Mouse (Mus musculus) spleen, postnatal 10 days (tissue): ENCODE data around the gene Lta.

Source experiments
- DNase-seq, 2 experiments: peaks; one replicate each; pipeline ENCODE4 v3.0.0; 2021 to 2022; ENCODE audit warnings: low spot score in 2 of 2

Gene Lta

GRCm38 (mm10) chr17:35204494-35205379, at the start of gene Lta:
Lta (minus strand) TSS chr17:35205351.
- peak; percentile 34 to 67 for DNase-seq

DNA sequence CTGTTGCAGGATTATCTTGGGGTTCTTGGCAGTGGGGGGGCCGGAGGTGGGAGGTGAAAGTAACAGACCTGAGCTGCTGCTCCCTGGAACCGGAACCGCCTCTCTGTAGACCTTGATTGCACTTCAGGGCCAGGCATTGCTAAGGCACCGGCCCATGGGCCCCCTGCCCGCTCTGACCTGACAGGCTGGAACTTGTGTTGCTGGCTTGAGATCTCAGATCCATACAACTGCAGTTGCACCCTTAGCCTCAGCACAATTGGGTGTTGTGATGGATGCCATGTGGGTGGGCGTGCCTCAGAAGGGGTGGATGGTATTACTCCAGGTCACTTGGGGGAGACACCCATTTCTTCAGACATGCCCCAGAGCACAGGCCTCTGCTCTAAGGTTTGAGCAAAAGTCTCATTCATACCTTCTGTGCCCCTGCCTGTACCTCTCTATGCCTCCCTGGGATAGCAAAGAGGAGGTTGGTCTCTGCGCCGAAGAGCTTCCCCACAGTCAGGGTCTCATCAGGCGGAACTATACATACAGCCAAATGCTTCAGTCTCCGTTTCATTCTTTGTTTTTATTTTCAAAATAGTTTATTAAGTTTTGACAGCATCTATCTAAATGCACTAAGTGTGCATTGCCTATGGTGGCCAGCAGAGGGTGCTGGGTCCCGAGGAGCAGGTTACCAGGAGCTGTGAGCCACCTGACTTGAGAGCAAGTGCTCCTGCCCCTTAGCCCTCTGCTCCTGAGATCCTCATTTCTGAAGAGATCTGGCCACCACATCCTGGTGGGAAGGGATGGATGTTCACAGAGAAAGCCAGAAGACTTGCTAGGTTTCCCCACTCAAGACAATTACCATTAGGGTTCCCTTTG, 49.3 kb upstream of the Lta start:
- DNase-seq: peak; percentile 71 to 87

- no peak for DNase-seq
Observed at GRCm38 (mm10) chr17:35253293-35254093, 48.3 kb upstream of the Lta start.

DNA sequence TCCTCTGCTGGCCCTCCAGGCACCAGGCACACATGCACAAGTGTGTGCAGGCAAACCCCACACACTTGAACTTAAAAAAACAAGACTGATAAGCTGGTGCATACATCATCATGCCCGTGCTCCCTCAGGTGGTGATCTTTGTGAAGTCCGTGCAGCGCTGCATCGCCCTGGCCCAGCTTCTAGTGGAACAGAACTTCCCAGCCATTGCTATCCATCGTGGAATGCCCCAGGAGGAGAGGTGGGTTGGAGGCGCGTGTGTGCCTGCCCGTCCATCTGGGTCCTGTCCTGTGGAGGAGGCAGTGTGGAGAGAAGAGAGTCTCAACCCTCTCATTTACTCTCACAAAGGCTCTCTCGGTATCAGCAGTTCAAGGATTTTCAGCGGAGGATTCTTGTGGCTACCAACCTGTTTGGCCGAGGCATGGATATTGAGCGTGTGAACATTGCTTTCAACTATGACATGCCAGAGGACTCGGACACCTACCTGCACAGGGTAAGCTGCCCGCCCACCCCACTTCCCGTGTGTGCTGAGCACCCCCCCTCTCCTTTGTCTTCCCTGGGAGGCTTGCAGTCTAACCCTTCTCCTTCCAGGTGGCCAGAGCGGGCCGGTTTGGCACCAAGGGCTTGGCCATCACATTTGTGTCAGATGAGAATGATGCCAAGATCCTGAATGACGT, 47.6 kb upstream of the Lta start:
- no peak for DNase-seq

GRCm38 (mm10) chr17:35251981-35252380, 46.8 kb upstream of the Lta start:
- DNase-seq: no peak

GRCm38 (mm10) chr17:35251162-35251719, 46.1 kb upstream of the Lta start:
- DNase-seq: no peak

DNA sequence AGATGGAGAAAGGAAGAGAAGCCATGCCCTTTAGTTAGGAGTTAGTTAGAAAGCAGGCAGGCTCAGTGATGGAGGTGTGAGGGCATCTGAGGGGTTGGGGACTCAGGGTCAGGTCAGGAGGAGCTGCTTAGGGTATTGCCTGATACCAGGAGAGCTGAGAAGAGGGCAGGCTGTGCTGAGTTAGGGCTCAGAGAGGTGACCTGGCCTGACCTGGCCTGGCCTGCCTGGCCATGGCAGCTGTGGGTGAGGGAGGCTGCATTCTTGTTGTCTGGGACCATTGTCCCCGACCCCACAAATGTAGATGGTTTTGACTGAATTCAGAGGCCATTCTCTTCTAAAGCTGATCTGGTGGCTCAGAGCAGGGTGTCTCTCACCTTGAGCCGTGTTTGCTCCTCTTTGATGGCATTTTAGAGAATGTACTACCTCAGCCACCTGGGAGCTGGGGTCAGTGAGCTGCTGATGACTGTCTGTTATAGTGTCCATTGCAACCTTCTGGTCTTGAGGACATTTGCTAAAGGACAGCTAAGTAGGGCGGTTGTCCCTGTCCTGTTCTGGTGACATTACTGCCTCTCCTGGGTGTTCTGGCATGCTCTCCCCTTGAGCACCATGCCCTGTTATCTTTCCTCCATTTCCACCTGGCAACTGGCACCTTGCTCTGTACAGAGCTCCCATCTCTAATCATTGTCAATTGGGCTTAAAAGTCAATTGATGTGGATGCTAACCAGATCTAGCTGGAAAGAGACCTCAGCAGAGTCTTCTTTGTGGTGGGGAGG, 45.4 kb upstream of the Lta start:
- no peak for DNase-seq

GRCm38 (mm10) chr17:35249451-35250197, 44.5 kb upstream of the Lta start:
- no peak for DNase-seq

GRCm38 (mm10) chr17:35248986-35249385, 43.8 kb upstream of the Lta start:
- no peak for DNase-seq

GRCm38 (mm10) chr17:35247144-35247543, 42.0 kb upstream of the Lta start:
- no peak for DNase-seq

GRCm38 (mm10) chr17:35245731-35246623, 40.8 kb upstream of the Lta start:
- no peak for DNase-seq

DNA sequence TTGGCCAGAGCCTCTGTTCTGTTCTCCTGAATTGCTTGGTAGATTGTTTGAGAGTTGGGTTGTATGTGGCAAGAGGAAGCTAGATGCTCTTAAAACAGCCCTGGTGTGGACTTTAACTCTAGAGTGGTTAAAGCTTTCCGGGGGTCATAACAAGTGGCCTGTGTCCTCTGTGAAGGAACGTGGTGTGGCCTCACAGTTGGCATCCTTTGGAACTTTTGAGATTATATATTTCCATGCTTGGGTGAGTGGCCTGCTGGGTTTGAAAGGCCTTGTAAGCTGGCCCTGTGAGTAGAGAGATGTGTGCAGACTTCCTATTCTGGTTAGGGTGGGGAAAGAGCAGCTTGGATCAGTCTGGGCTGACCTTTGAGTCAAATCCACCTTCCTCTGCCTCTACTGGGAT, 39.8 kb upstream of the Lta start:
- DNase-seq: no peak

DNA sequence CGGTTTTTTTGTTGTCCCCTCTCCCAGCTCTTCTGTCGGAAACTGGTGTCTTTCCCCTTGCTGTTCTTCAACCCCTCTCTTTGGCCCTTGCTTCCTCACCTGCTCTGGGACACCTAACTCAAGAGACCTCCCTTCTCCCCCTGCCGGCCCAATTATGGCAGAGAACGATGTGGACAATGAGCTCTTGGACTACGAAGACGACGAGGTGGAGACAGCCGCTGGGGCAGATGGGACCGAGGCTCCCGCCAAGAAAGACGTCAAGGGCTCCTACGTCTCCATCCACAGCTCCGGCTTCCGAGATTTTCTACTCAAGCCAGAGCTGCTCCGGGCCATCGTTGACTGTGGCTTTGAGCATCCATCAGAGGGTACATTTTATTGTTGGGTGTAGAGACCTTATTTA, 37.9 kb upstream of the Lta start:
- DNase-seq: peak; percentile 42 to 56

GRCm38 (mm10) chr17:35242015-35242941, 37.1 kb upstream of the Lta start:
- DNase-seq: peak; percentile 65 to 70

- peak; percentile 92 to 95 for DNase-seq
Observed at GRCm38 (mm10) chr17:35241305-35242014, 36.3 kb upstream of the Lta start, which contains the start of gene Ddx39b. Ddx39b (plus strand) TSS chr17:35241746.
